Mouse (Mus musculus): Measurements from ENCODE around the gene Hoxb13.

Gene Hoxb13

GRCm38 (mm10) chr11:96189810-96190522 lies 4.2 kb upstream of the Hoxb13 start:
- in situ Hi-C loops (cut with MboI, MseI), result no loop called here

DNA sequence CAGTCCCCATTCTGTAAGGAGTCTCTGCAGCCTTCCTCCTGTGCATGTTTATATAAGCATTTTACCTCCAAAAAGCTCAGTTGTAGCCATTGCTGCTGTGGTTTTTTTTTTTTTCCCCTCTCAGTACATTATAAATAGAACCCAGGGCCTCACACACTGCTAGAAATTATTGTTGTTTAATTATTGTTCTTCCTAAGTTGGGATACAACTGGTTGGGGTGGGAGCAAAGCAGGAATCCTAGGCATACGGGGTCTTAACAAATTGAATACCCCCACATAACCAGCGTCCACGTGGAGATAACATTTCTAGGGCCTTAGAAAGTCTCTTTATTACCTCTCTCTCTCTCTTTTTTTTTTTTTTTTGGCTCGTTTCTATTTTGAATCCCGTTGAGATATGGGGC lies 3.0 kb upstream of the Hoxb13 start:
- in situ Hi-C loops (cut with MboI, MseI), result no loop called here

DNA sequence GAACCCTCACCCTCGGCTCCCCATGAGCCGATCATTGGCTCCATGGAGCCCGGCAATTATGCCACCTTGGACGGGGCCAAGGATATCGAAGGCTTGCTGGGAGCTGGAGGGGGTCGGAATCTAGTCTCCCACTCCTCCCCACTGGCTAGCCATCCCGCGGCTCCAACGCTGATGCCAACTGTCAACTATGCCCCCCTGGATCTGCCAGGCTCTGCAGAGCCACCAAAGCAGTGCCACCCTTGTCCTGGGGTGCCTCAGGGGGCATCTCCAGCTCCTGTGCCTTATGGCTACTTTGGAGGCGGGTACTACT lies 240 bp downstream of the Hoxb13 start:
- in situ Hi-C loops (cut with MboI, MseI), result no loop called here

DNA sequence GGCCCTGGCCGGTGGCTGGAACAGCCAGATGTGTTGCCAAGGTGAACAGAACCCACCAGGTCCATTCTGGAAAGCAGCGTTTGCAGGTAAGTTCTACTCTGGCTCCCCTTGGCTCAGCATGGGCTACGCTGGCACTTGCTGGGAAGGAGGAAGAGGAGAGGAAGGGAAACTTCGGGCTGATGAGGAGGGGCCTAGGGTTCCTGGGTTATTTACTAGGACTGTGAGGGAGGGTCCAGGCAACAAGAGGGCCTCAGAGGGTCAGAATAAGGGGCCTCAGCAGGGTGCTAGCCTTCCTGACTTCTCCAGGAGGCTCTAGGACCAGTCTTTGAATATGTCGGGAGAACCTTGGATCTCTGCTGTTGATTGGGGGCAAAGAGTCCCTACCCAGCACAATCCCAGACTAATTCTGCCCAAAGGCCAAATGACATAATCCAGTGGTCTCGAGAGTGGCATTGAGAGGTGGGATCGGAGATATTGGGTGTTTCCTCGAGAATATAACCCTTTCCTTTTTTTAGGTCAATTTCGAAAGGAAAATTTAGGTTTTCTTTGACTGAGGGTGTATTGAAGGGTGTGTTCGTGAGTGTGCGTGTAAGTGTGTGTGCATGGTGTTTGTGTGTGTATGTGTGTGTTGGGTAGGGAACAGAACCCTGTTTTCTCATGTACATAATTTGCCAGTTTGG lies 985 bp downstream of the Hoxb13 start:
- in situ Hi-C loops (cut with MboI, MseI), result no loop called here

- in situ Hi-C loops (cut with MboI, MseI), result no loop called here
These were observed 1.7 kb downstream of the Hoxb13 start for GRCm38 (mm10) chr11:96195769-96196280.

GRCm38 (mm10) chr11:96198642-96199041 lies 4.5 kb downstream of the Hoxb13 start:
- in situ Hi-C loops (cut with MboI, MseI), result no loop called here

- in situ Hi-C loops (cut with MboI, MseI), result no loop called here
These were observed 5.3 kb downstream of the Hoxb13 start for GRCm38 (mm10) chr11:96199181-96200086.

- in situ Hi-C loops (cut with MboI, MseI), result no loop called here
These were observed 6.1 kb downstream of the Hoxb13 start for GRCm38 (mm10) chr11:96200183-96200655.

- in situ Hi-C loops (cut with MboI, MseI), result no loop called here
These were observed 7.6 kb downstream of the Hoxb13 start for GRCm38 (mm10) chr11:96201741-96202140.

GRCm38 (mm10) chr11:96202401-96203081 lies 8.4 kb downstream of the Hoxb13 start:
- in situ Hi-C loops (cut with MboI, MseI), result no loop called here

DNA sequence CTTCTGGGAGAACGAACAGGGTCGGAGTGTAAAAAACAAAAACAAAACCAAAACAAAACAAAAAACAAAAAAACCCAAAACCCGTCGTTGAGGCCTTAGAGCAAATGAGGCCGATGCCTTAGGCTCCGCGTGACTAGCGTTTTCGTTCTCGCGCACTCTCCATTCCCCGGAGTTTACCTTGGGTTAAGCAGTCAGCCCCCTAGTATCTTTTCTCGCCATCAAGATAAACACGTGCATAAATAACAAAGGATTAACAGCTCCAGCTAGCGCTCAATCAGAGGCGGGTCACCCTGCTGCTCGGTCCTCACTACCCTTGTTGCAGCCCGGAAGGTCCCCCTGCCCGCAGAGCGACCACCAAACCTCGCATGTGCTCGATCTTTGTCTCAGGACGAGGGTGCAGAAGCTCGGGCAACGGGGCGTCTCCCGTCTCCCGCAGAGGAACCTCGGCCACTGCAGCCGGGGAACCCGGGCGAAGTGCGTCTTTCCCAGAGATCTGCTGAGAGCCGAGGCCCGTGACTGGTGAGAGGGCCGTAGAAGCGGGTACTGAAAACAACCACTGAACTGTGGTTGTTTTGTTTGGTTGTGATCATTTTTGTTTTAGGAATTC lies 9.2 kb downstream of the Hoxb13 start:
- in situ Hi-C loops (cut with MboI, MseI), result no loop called here

DNA sequence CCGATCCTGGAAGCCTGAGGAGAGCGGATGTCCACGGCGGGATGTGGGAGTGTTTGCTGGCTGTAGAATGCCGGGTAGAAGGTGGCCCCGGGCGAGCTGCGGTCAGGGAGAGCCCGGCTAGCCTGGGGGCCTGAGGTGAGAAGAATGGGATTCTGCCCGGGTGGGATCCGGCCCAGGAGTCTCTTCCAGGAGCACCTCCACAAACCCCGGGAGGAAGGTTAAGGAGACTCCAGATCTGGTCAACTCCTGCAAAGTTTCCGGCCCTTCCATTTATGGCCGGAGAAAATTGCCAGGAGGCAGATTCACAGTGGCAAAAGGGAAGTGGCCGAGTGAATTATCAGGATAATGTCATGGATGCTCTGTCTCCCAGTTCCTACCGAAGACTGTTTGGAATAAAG lies 9.7 kb downstream of the Hoxb13 start:
- in situ Hi-C loops (cut with MboI, MseI), result no loop called here

DNA sequence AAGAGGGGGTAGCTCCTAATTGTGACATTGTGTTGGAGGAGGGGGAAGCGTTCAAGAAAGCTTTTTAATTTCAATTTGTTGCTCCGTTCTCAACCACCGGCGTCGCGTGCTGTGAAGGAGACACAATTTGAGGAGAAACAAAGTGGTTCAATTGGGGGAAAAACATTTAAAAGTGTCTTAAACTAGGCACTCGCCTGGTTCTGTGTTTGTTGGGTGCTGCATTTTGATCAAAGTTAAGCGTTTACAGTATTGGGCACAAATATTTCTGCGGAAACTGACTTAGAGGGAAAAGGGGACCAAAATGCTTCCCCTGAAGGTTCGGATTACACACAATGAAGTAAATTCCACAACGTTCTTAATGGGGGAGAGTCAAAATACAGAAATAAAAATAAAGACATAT lies 10.2 kb downstream of the Hoxb13 start:
- in situ Hi-C loops (cut with MboI, MseI), result no loop called here

DNA sequence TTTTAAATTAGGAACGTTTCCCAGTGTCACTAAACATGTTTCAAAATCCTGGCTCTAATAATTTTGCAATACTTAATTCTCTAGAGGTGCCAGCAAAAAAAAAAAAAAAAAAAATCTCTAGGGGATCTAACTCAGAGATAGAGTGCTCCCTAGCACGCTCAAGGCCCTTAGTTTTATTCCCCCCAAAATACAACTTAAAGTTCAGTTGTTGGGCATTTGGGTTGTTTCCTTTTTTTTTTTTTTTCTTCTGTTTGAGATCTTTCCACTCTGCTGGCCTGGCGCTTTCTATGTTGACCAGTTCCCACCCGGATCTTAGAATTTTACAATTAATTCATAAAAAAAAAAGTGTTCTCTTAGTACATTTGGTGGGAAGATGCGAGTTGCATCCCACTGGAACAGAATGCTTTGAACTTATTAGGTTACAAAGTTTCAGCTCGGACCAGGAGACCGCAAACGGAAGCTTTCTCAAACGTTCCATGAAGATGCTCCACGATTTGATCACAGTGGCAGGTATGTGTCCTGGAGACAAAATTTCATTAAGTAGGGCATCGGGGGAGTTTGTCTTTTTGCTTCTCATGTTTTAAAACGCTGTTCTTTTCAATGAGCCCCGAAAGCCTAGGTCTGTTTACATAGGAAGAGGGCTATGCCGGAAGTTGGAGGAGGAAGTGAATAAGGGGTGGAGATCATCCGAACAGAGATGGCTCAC lies 11.5 kb downstream of the Hoxb13 start:
- in situ Hi-C loops (cut with MboI, MseI), result no loop called here

DNA sequence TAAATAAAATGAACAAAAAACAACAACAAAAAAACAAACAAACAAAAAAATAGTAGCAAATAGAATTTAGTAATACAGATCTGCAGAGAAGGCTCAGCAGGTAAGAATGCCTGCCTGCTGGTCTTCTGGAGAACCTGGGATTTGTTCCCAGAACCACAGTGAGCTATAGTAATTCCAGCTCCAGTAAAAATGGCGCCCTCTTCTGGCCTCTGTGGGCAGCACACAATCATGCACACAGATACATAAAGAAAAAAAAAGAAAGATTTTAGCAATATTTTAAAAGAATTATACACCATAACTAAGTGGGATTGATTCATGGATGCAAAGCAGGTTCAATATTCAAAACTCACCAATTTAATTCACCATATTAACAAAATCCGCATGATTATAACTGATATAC lies 29.7 kb downstream of the Hoxb13 start:
- in situ Hi-C loops (cut with MboI, MseI), result no loop called here

DNA sequence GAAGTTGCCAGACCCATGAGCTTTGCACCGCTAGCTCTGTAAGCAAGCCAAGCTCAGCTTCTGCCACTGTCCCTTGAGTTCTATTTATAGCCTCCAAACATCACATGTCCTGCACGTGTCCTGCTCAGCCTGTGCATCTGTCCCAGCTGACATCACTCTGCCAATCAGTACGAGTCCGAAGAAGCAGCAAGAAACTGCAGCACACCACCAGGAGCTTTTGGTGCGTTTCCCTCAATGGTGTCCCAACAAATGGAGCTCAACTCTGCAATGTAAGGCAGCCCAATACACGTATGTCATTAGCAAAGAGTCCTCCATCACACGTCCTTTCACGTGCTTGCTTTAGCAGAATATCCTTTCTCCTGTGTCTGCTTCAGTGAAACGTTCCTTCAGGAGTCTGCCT lies 33.6 kb downstream of the Hoxb13 start:
- in situ Hi-C loops (cut with MboI, MseI), result no loop called here

DNA sequence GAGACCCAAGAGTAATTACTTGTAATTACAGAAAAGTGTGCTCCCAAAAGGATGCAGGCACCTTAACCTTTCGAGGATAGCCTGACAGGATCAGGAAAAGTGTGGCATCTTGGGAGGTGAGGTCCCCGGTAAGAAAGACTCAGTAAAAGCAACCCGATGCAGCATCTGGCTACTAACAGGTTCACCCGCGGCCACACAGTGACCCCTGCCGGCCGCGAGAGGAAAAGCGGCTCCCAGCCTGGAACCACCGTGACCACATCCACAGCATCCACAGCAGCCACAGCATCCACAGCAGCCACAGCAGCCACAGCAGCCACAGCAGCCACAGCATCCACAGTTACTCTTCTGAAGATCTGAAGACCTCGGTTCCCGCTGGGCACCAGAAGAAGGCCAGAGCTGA lies 40.8 kb downstream of the Hoxb13 start:
- in situ Hi-C loops (cut with MboI, MseI), result loop anchor here (5.0 to 10.0 kb wide), 2 partner anchors 83 to 140 kb away; no protein-coding TSS in a partner anchor

- in situ Hi-C loops (cut with MboI, MseI), result no loop called here
These were observed 46.1 kb downstream of the Hoxb13 start for GRCm38 (mm10) chr11:96240211-96240610.
